Mouse (Mus musculus): ENCODE data around the gene Olfr1167.
"Not testable (repeated sequence)": the region's sequence is repeated elsewhere in the genome, so short reads cannot be mapped to it uniquely, and the experiment has no call there.

Gene Olfr1167

GRCm38 (mm10) chr2:88155093-88155492 is at the start of gene Olfr1167:
Olfr1167 (minus strand) TSS chr2:88155193.
- not testable (repeated sequence) for DNase-seq (ENCODE audit: low spot score)

GRCm38 (mm10) chr2:88181580-88181979 is 26.6 kb upstream of the Olfr1167 start, which contains the start of gene Olfr1168:
Olfr1168 (plus strand) TSS chr2:88181880.
- DNase-seq (ENCODE audit: low spot score) = no peak

- no peak for DNase-seq (ENCODE audit: low spot score)
These were observed 26.8 kb downstream of the Olfr1167 start, which contains the start of gene Olfr1166 for GRCm38 (mm10) chr2:88128172-88128571. Olfr1166 (minus strand) TSS chr2:88128272.
